Mouse (Mus musculus) intestine, postnatal 0 days (tissue): ENCODE data around the gene Slain2. TPM values are rescaled to one million over a fixed set of nuclear protein-coding genes. Genes with fewer than 3 reads are reported as not detected.

ENCODE experiments used
- ATAC-seq: fragments of 200-750 bp; cut with Nextera tagmentation; 2 replicates; pipeline ENCODE4 v1.8.0; 2017; ENCODE audit warnings: mild to moderate bottlenecking, moderate TSS enrichment, moderate library complexity
- H3K27ac ChIP-seq: fragments of 300-500 bp; sonication (generic); 2 replicates; pipeline ENCODE4 v1.5.1; 2014; ENCODE audit warnings: mild to moderate bottlenecking, low read depth, low read length, moderate library complexity
- H3K27me3 ChIP-seq: fragments of 300-500 bp; sonication (generic); replicated peaks from 2 replicates; pipeline ENCODE4 v1.6.1; 2014; ENCODE audit warnings: low read length, mixed read lengths; ENCODE audit not compliant: control insufficient read depth, insufficient read depth
- H3K36me3 ChIP-seq: fragments of 300-500 bp; sonication (generic); 2 replicates; pipeline ENCODE4 v1.6.1; 2014; ENCODE audit warnings: mild to moderate bottlenecking, moderate library complexity; ENCODE audit not compliant: control insufficient read depth, insufficient read depth
- H3K4me1 ChIP-seq: fragments of 300-500 bp; sonication (generic); replicated peaks from 2 replicates; pipeline ENCODE4 v1.6.1; 2014; ENCODE audit warnings: antibody characterized with exemption, low read length, mixed read lengths; ENCODE audit not compliant: control insufficient read depth, insufficient read depth
- H3K4me2 ChIP-seq: fragments of 300-500 bp; sonication (generic); replicated peaks from 2 replicates; pipeline ENCODE4 v1.6.1; 2014; ENCODE audit warnings: low read depth, mild to moderate bottlenecking, moderate library complexity
- H3K4me3 ChIP-seq: fragments of 300-500 bp; sonication (generic); 2 replicates; pipeline ENCODE4 v1.5.1; 2014; ENCODE audit warnings: low read depth, low read length
- H3K9ac ChIP-seq: fragments of 300-500 bp; sonication (generic); 2 replicates; pipeline ENCODE4 v1.6.1; 2014; ENCODE audit warnings: mild to moderate bottlenecking, low read depth, low read length
- H3K9me3 ChIP-seq: fragments of 300-500 bp; sonication (generic); 2 replicates; pipeline ENCODE4 v1.6.1; 2016; ENCODE audit warnings: mixed run types; ENCODE audit not compliant: control insufficient read depth
- CTCF ChIP-seq: sonication (generic); IDR thresholded peaks from 2 replicates; pipeline ENCODE4 v1.5.1; 2016; ENCODE audit warnings: low read depth, mild to moderate bottlenecking, control low read depth, antibody characterized with exemption, moderate library complexity
- WGBS: fragments of 180-500 bp; shearing (Covaris S2); extraction: QIAGEN DNeasy Blood & Tissue Kit; methylation state at CpG from one replicate; pipeline ENCODE4 v1.1.7; 2014; 5-methylcytosine and 5-hydroxymethylcytosine counted together
- polyA plus RNA-seq: library from polyadenylated mRNA; unstranded; fragments of >200 nt; fragmentation: Nextera tagmentation; extraction: Ambion mirVana; gene quantifications from 2 replicates; pipeline ENCODE4 v1.2.1, GENCODE M21; 2015

Gene Slain2
- polyA plus RNA-seq, 1 experiment from 2014 or later, result 10.1 TPM

DNA sequence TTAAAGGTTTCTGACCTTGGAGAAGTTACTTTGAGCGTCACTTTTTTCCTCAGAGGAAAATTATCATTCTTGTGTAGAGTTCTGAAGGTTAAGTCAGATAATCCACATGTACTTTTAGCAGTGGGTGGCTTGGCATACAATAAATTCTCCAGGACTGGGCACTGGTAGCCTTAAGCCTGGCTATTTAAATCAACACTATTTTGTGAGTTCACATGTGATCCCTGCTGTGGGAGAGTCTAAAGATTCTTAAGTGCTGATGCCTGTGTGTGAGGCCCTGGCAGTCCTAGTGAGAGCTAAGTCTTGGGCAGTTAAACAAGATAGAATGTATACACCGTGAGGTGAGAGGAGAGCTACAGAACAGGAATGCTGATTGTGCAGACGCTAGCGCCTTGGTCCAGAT, 1.9 kb downstream of the Slain2 start:
- Histone ChIP-seq H3K4me1 (peaks cover 9% of the 10 kb centered on the region; the same call in 1 of the 2 replicates), H3K27ac (no peak overlapping the region), H3K9me3 (no peaks in the 10 kb centered on the region), H3K27me3 (no peaks in the 10 kb centered on the region), H3K4me2 (peak overlapping the region; percentile 94), H3K36me3 (no peaks in the 10 kb centered on the region), H3K9ac (no peak overlapping the region), H3K4me3 (peak overlapping the region; percentile 98)
- 19% methylated on average over 4 of the region's 4 CpGs for WGBS
- no peak for TF ChIP-seq CTCF
- no peak for ATAC-seq

DNA sequence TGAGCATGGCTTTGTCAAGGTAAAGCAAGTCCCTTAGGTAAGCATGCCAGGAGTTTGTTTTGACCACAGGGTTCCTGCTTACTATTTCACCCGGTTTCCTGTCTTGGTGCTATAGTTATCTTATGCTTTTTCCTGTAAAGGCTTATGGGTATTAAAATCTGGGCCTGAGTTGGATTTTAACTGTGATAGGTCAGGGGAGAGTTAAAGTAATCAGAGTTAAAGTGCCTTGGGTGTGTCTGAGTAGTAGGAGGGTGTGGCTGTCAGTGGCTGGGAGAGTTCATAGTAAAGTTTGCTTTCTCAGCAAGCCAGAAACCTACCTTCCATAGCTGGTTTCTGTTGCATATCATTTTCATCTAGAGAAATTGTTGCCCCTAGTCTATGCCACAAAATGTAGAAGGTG, 2.7 kb downstream of the Slain2 start:
- Histone ChIP-seq H3K27me3 (no peaks in the 10 kb centered on the region), H3K4me2 (peak overlapping the region; percentile 94; the same call in 1 of the 2 replicates), H3K36me3 (no peaks in the 10 kb centered on the region), H3K9me3 (no peaks in the 10 kb centered on the region), H3K4me3 (no peak overlapping the region), H3K4me1 (peaks cover 9% of the 10 kb centered on the region; the same call in 1 of the 2 replicates), H3K9ac (no peak overlapping the region), H3K27ac (no peak overlapping the region)
- ATAC-seq, result no peak
- WGBS, result 15% methylated on average over 1 of the region's 1 CpGs
- no peak for TF ChIP-seq CTCF

DNA sequence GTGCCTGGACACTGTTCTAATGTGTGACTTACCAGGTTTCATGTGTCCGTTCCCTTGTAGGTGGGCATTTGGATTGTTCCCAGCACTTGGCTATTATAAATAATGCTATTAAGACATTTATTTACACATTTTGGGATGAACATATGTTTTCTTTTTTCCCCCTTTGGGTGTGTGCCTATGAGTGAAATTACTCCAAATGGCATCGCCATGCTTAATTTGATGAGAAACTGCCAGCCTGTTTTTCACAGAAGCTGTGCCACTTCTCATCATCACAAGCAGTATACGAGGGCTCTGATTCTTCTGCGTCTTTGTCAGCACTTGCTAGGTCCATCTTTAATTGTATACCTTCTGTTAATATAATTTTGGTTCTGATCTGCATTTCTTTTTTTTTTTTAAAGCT, 6.3 kb downstream of the Slain2 start:
- H3K9ac ChIP-seq, result no peak overlapping the region
- H3K27ac ChIP-seq, result no peak overlapping the region
- no peak for TF ChIP-seq CTCF
- ATAC-seq, result no peak
- H3K36me3 ChIP-seq, result no peaks in the 10 kb centered on the region
- 90% methylated on average over 4 of the region's 4 CpGs for WGBS
- no peaks in the 10 kb centered on the region for H3K9me3 ChIP-seq
- no peak overlapping the region for H3K4me3 ChIP-seq
- H3K4me1 ChIP-seq, result peaks cover 9% of the 10 kb centered on the region
- no peaks in the 10 kb centered on the region for H3K27me3 ChIP-seq
- H3K4me2 ChIP-seq, result no peak overlapping the region

DNA sequence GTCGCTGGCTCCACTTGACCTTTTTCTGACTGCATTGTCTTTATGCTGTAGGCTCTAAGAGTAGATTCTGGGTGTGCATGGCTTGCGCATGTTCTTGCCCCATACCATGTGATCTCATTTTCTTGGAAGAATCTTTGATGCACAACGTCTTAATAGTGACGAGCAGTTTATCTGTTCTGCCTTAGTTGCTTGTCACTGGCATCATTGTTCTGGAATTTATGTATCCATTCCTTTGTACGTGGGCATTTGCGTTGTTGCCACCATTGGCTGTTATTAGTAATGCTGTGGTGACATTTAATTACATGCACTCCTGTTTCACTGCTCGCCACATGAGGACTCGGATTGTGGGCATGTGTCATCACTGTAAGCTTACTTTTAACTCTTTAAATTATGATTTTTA, 7.1 kb downstream of the Slain2 start:
- Histone ChIP-seq H3K4me1 (peaks cover 6% of the 10 kb centered on the region), H3K4me3 (no peak overlapping the region), H3K36me3 (no peaks in the 10 kb centered on the region), H3K9ac (no peak overlapping the region), H3K27ac (no peak overlapping the region), H3K27me3 (no peaks in the 10 kb centered on the region), H3K4me2 (no peak overlapping the region), H3K9me3 (no peaks in the 10 kb centered on the region)
- WGBS, result 89% methylated on average over 8 of the region's 8 CpGs
- no peak for ATAC-seq
- TF ChIP-seq CTCF, result no peak

DNA sequence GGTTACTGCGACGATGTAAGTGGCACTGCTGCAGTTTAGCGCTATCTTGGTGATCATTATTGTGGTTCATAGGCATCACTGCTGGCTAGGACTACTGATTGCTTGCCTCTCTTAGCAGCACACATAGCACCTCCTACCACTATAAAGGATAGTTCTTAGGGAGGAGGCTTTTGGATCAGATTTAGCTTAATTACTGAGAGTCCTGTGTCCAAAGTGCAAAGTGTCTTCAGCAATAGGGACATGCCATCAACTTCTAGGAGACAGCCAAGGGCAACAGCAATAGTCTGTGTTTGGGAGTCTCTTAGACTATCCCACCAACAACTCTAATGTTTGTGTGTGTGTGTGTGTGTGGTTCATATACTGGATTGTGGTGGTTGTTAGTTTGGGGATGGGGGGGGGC, 8.7 kb downstream of the Slain2 start:
- 0 out of 2 replicates have a peak, but pooled peaks have one; percentile 13 for ATAC-seq
- WGBS, result 68% methylated on average over 3 of the region's 3 CpGs
- H3K4me1 ChIP-seq, result no peaks in the 10 kb centered on the region; the same call in none of the 2 replicates
- H3K9ac ChIP-seq, result no peak overlapping the region
- no peaks in the 10 kb centered on the region for H3K9me3 ChIP-seq
- H3K27ac ChIP-seq, result no peak overlapping the region
- no peak overlapping the region for H3K4me2 ChIP-seq
- no peaks in the 10 kb centered on the region for H3K36me3 ChIP-seq
- no peak overlapping the region for H3K4me3 ChIP-seq
- no peaks in the 10 kb centered on the region for H3K27me3 ChIP-seq
- TF ChIP-seq CTCF, result no peak

DNA sequence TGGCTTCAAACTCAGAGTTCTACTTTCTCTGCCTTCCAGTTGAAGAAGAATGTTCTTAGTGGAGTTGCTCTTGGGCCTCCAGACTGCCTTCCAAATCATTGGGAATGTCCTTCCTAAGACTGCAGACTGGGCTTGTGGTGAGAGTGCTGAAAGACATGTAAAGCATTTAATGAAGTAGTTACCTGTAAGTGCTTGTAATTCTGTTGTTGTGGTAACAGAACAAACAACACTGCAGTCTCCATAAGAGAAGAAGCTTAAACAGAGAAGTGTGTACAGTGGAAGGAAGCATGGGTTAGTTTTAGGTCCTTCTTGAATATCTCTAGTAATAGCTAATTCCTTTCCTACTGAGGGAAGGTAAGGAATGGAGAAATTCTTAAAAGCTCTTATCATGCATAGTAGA, 13.0 kb downstream of the Slain2 start:
- H3K9ac ChIP-seq, result no peak overlapping the region
- H3K27ac ChIP-seq, result no peak overlapping the region
- no peak overlapping the region for H3K4me3 ChIP-seq
- H3K4me1 ChIP-seq, result no peaks in the 10 kb centered on the region; the same call in none of the 2 replicates
- ATAC-seq, result no peak
- no peaks in the 10 kb centered on the region for H3K9me3 ChIP-seq
- no peak for TF ChIP-seq CTCF
- H3K36me3 ChIP-seq, result no peaks in the 10 kb centered on the region
- no peak overlapping the region for H3K4me2 ChIP-seq
- no peaks in the 10 kb centered on the region for H3K27me3 ChIP-seq
